Mouse (Mus musculus): ENCODE results near the gene Gtf2ird2. TPM values are rescaled to one million over a fixed set of nuclear protein-coding genes. Genes with fewer than 3 reads are reported as not detected.
A peak's percentile ranks its signal among the peaks of the same experiment; 100 is the strongest.

Gene Gtf2ird2
- polyA plus RNA-seq, 1 experiment from 2014 or later = 11.0 TPM

DNA sequence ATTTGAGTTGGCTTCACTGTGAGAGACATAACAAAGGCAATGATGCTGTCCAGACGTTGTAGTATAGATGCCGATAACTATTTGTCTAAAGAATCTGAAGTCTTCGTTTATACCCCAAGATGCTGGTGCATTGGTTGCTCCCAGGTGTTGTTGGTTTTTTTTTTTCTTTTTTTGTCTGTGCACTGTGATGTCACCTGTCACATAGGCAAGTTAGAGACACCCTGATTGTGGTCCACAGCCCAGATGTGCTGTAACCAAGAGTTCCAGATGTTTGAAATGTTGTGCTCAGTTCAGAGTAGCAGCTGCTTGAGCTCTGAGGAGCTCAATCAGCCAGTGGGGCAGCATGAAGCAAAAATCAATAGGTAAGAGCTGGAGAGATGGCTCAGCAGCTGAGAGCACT, 2.2 kb downstream of the Gtf2ird2 start:
- whole genome bisulfite sequencing = 95% methylated on average over 3 of the region's 3 CpGs

GRCm38 (mm10) chr5:134186961-134187731, 3.3 kb downstream of the Gtf2ird2 start:
- H3K27me3 ChIP-seq = no peaks in the 10 kb centered on the region
- peaks cover 14% of the 10 kb centered on the region for H3K4me1 ChIP-seq
- no peaks in the 10 kb centered on the region for H3K9me3 ChIP-seq (replicated peaks)
- H3K27ac ChIP-seq = no peak overlapping the region
- 76% methylated on average over 4 of the region's 4 CpGs for WGBS
- H3K9ac ChIP-seq = no peak overlapping the region
- no peak overlapping the region for H3K4me3 ChIP-seq
- no peak overlapping the region for H3K4me2 ChIP-seq
- ATAC-seq = no peak
- H3K36me3 ChIP-seq (ENCODE audit: poor library complexity, severe bottlenecking) = no peaks in the 10 kb centered on the region

More for the DNA sequence above, 2.2 kb downstream of the Gtf2ird2 start:
- Histone ChIP-seq H3K4me2 (no peak overlapping the region), H3K27ac (no peak overlapping the region), H3K27me3 (no peaks in the 10 kb centered on the region), H3K9me3 (replicated peaks) (no peaks in the 10 kb centered on the region), H3K36me3 (ENCODE audit: poor library complexity, severe bottlenecking) (no peaks in the 10 kb centered on the region), H3K4me3 (no peak overlapping the region), H3K4me1 (peaks cover 14% of the 10 kb centered on the region), H3K9ac (no peak overlapping the region)
- ATAC-seq = no peak

- Histone ChIP-seq H3K4me3 (no peak overlapping the region), H3K36me3 (ENCODE audit: poor library complexity, severe bottlenecking) (0 out of 2 replicates have a peak, but pooled peaks cover 10% of the 10 kb centered on the region), H3K27me3 (no peaks in the 10 kb centered on the region), H3K4me2 (no peak overlapping the region), H3K9ac (no peak overlapping the region), H3K4me1 (peaks cover 2% of the 10 kb centered on the region), H3K27ac (no peak overlapping the region), H3K9me3 (replicated peaks) (no peaks in the 10 kb centered on the region)
- 92% methylated on average over 7 of the region's 7 CpGs for WGBS
- no peak for ATAC-seq
Measured at GRCm38 (mm10) chr5:134188571-134188970, 4.8 kb downstream of the Gtf2ird2 start.

GRCm38 (mm10) chr5:134193664-134194063, 9.8 kb downstream of the Gtf2ird2 start:
- no peak for ATAC-seq
- H3K27ac ChIP-seq = no peak overlapping the region
- no peaks in the 10 kb centered on the region for H3K27me3 ChIP-seq
- H3K4me3 ChIP-seq = no peak overlapping the region
- no peaks in the 10 kb centered on the region for H3K9me3 ChIP-seq (replicated peaks)
- H3K36me3 ChIP-seq (ENCODE audit: poor library complexity, severe bottlenecking) = peaks cover 45% of the 10 kb centered on the region
- no peaks in the 10 kb centered on the region for H3K4me1 ChIP-seq
- H3K9ac ChIP-seq = no peak overlapping the region
- no peak overlapping the region for H3K4me2 ChIP-seq
- WGBS = 91% methylated on average over 8 of the region's 8 CpGs

DNA sequence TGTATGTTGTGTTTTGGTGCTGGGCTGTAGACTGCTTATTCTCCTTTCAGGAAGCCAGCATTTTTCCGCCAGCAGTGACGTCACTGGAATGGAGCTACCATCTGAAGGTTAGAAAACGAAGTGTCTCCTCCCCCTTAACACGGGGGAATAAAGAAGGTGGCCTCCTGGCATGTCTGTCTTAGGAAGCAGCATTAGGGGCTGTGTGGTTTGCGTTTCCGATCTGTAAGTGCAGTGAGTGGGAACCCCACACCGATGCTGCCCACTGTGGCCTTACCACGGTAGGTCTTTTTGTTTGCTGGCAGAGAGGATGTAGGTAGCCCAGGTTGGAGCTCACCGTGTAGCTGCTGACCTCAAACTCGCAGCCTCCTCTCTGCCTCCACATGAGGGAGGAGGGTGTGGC, 22.9 kb downstream of the Gtf2ird2 start:
- ATAC-seq = no peak

DNA sequence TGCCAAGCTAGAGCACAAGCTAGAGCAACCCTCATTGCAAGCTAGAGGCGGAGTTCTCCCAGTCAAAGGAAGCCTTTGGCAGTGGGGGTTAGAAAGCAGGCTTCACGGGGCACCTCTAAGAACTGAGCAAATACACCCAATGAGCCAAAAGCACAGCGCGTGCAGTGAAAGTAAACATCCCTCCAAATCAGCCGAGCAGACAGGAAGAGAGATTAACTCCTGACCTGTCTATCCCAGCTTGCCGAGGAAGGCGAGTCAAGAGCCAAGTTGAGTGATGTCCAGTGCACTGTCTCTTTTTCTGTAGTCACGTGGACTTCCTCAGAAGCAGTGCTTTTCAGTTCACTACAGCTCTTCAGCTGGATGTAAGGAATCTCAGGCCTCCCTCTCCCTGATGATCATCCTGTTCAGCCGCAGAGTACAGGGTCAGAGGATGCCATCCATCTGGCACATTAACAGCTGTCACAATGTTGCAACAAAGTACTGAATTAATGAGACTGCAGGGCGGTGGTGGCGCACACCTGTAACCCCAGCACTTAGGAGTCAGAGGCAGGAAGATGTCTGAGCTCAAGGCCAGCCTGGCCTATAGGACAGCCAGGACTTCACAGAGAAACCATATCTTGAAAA, 26.2 kb downstream of the Gtf2ird2 start:
- ATAC-seq = no peak
- WGBS = 84% methylated on average over 11 of the region's 11 CpGs

More for the DNA sequence above, 22.9 kb downstream of the Gtf2ird2 start:
- WGBS = 87% methylated on average over 10 of the region's 10 CpGs
- Histone ChIP-seq H3K9ac (no peak overlapping the region), H3K4me3 (no peak overlapping the region), H3K4me1 (no peaks in the 10 kb centered on the region), H3K36me3 (ENCODE audit: poor library complexity, severe bottlenecking) (peaks cover 47% of the 10 kb centered on the region), H3K27me3 (no peaks in the 10 kb centered on the region), H3K27ac (no peak overlapping the region), H3K4me2 (no peak overlapping the region), H3K9me3 (replicated peaks) (no peaks in the 10 kb centered on the region)

GRCm38 (mm10) chr5:134214021-134214806, 30.4 kb downstream of the Gtf2ird2 start:
- no peaks in the 10 kb centered on the region for H3K4me1 ChIP-seq
- no peaks in the 10 kb centered on the region for H3K9me3 ChIP-seq (replicated peaks)
- ATAC-seq = no peak
- no peak overlapping the region for H3K4me2 ChIP-seq
- peaks cover 40% of the 10 kb centered on the region for H3K36me3 ChIP-seq (ENCODE audit: poor library complexity, severe bottlenecking)
- H3K27me3 ChIP-seq = no peaks in the 10 kb centered on the region
- H3K4me3 ChIP-seq = no peak overlapping the region
- no peak overlapping the region for H3K9ac ChIP-seq
- H3K27ac ChIP-seq = no peak overlapping the region; the same call in 1 of the 2 replicates
- WGBS = 82% methylated on average over 12 of the region's 12 CpGs

More for the DNA sequence above, 26.2 kb downstream of the Gtf2ird2 start:
- Histone ChIP-seq H3K4me2 (no peak overlapping the region), H3K27ac (no peak overlapping the region), H3K4me1 (no peaks in the 10 kb centered on the region), H3K4me3 (no peak overlapping the region), H3K9ac (no peak overlapping the region), H3K36me3 (ENCODE audit: poor library complexity, severe bottlenecking) (peaks cover 28% of the 10 kb centered on the region; the same call in 1 of the 2 replicates), H3K9me3 (replicated peaks) (no peaks in the 10 kb centered on the region), H3K27me3 (no peaks in the 10 kb centered on the region)

- WGBS = 90% methylated on average over 7 of the region's 7 CpGs
- Histone ChIP-seq H3K36me3 (ENCODE audit: poor library complexity, severe bottlenecking) (peaks cover 23% of the 10 kb centered on the region), H3K4me1 (peaks cover 7% of the 10 kb centered on the region), H3K4me3 (no peak overlapping the region), H3K4me2 (no peak overlapping the region), H3K27ac (no peak overlapping the region), H3K9me3 (replicated peaks) (no peaks in the 10 kb centered on the region), H3K9ac (no peak overlapping the region), H3K27me3 (peaks cover 14% of the 10 kb centered on the region)
- no peak for ATAC-seq
Measured at GRCm38 (mm10) chr5:134217900-134218299, 34.1 kb downstream of the Gtf2ird2 start.

DNA sequence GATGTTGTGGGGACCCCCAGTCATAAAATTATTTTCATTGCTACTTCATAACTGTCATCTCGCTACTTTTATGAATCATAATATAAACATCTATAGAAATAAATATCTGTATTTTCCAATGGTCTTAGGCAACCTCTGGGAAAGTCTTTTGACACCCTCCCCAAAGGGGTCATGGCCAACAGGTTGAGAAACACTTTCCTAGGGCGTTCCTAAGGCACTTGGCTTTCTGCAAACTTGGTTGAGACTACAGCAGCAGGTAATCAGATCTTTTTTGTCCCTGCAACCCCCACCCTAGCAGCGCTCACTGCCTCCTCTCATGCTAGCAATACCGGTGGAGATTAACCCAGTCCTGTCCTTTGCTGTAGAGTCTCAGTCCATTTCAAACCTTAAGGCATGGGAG, 37.5 kb downstream of the Gtf2ird2 start:
- Histone ChIP-seq H3K9ac (no peak overlapping the region), H3K4me3 (no peak overlapping the region), H3K27ac (no peak overlapping the region), H3K4me2 (peak overlapping the region; percentile 62), H3K9me3 (replicated peaks) (no peaks in the 10 kb centered on the region), H3K27me3 (peaks cover 14% of the 10 kb centered on the region), H3K36me3 (ENCODE audit: poor library complexity, severe bottlenecking) (peaks cover 16% of the 10 kb centered on the region), H3K4me1 (peaks cover 7% of the 10 kb centered on the region)
- no peak for ATAC-seq
- 49% methylated on average over 4 of the region's 4 CpGs for WGBS

DNA sequence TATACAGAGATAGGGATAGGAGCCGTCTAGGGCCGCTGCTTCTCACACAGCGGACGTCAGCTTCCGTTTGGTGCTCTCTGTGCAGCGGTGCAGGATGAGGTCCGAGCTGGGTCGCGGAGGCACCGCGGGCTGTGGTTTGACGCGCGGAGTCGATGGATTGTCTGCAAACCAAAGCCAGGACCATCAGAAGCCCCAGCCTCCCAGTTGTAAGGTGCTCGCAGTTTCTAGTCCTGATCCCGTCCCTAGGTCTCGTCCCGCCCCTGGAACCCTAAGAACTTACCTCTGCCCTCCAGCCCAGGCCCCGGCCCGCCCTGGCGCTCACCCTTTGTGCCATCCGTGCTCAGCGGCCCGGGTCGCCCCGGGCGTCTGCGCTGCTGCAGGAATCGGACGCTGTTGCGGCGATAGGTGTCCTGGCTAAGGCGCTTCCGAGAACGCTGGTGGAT, 37.9 kb downstream of the Gtf2ird2 start:
- Histone ChIP-seq H3K27me3 (peaks cover 14% of the 10 kb centered on the region), H3K9me3 (replicated peaks) (no peaks in the 10 kb centered on the region), H3K4me2 (peak overlapping the region; percentile 62), H3K27ac (no peak overlapping the region), H3K9ac (peak overlapping the region; percentile 60), H3K4me3 (peak overlapping the region; percentile 31), H3K4me1 (peaks cover 7% of the 10 kb centered on the region), H3K36me3 (ENCODE audit: poor library complexity, severe bottlenecking) (peaks cover 11% of the 10 kb centered on the region)
- ATAC-seq = 0 out of 2 replicates have a peak, but pooled peaks have one; percentile 4
- WGBS = 2% methylated on average over 36 of the region's 36 CpGs

- Histone ChIP-seq H3K4me1 (peaks cover 7% of the 10 kb centered on the region), H3K27ac (no peak overlapping the region), H3K4me3 (no peak overlapping the region), H3K9me3 (replicated peaks) (no peaks in the 10 kb centered on the region), H3K9ac (no peak overlapping the region), H3K36me3 (ENCODE audit: poor library complexity, severe bottlenecking) (no peaks in the 10 kb centered on the region), H3K4me2 (no peak overlapping the region), H3K27me3 (peaks cover 14% of the 10 kb centered on the region)
- 84% methylated on average over 30 of the region's 30 CpGs for WGBS
- no peak for ATAC-seq
Measured at GRCm38 (mm10) chr5:134225110-134225901, 41.5 kb downstream of the Gtf2ird2 start.

Data from forebrain, embryonic 13.5 days (tissue).